Mouse (Mus musculus): ENCODE results near the gene Pcca. TPM values are rescaled to one million over a fixed set of nuclear protein-coding genes. Genes with fewer than 3 reads are reported as not detected.
"Not testable (repeated sequence)": the region's sequence is repeated elsewhere in the genome, so short reads cannot be mapped to it uniquely, and the experiment has no call there.

Gene Pcca
- total RNA-seq, 2 experiments from 2014 or later: 39.1 TPM

- DNase-seq: not testable (repeated sequence)
These were observed 26.8 kb downstream of the Pcca start for GRCm38 (mm10) chr14:122560893-122561452.

GRCm38 (mm10) chr14:122570862-122571261 lies 36.7 kb downstream of the Pcca start:
- DNase-seq: no peak

GRCm38 (mm10) chr14:122574064-122574751 lies 40.1 kb downstream of the Pcca start:
- no peak for DNase-seq

GRCm38 (mm10) chr14:122577816-122578215 lies 43.7 kb downstream of the Pcca start:
- no peak for DNase-seq

GRCm38 (mm10) chr14:122582057-122582456 lies 47.9 kb downstream of the Pcca start:
- no peak for DNase-seq

- DNase-seq: no peak
These were observed 48.5 kb downstream of the Pcca start for GRCm38 (mm10) chr14:122582491-122583077.

GRCm38 (mm10) chr14:122584087-122584486 lies 50.0 kb downstream of the Pcca start:
- DNase-seq: not testable (repeated sequence)

- no peak for DNase-seq
These were observed 52.8 kb downstream of the Pcca start for GRCm38 (mm10) chr14:122586942-122587341.

GRCm38 (mm10) chr14:122597534-122597933 lies 63.4 kb downstream of the Pcca start:
- DNase-seq: no peak

- DNase-seq: no peak
These were observed 64.7 kb downstream of the Pcca start for GRCm38 (mm10) chr14:122598802-122599201.

GRCm38 (mm10) chr14:122599839-122600238 lies 65.7 kb downstream of the Pcca start:
- DNase-seq: no peak

- DNase-seq: no peak
These were observed 68.6 kb downstream of the Pcca start for GRCm38 (mm10) chr14:122602701-122603100.

- DNase-seq: no peak
These were observed 72.4 kb downstream of the Pcca start for GRCm38 (mm10) chr14:122606499-122606898.

- DNase-seq: no peak
These were observed 73.3 kb downstream of the Pcca start for GRCm38 (mm10) chr14:122607456-122607855.

- no peak for DNase-seq
These were observed 74.2 kb downstream of the Pcca start for GRCm38 (mm10) chr14:122608323-122608722.

GRCm38 (mm10) chr14:122611035-122611434 lies 76.9 kb downstream of the Pcca start:
- no peak for DNase-seq

GRCm38 (mm10) chr14:122612317-122612716 lies 78.2 kb downstream of the Pcca start:
- DNase-seq: no peak

- no peak for DNase-seq
These were observed 83.5 kb downstream of the Pcca start for GRCm38 (mm10) chr14:122617656-122618055.

- no peak for DNase-seq
These were observed 99.3 kb downstream of the Pcca start for GRCm38 (mm10) chr14:122633416-122633815.

GRCm38 (mm10) chr14:122636601-122637000 lies 102.5 kb downstream of the Pcca start:
- no peak for DNase-seq

- DNase-seq: no peak
These were observed 103.9 kb downstream of the Pcca start for GRCm38 (mm10) chr14:122637798-122638555.

- DNase-seq: no peak
These were observed 105.1 kb downstream of the Pcca start for GRCm38 (mm10) chr14:122639168-122639720.

- DNase-seq: no peak
These were observed 108.3 kb downstream of the Pcca start for GRCm38 (mm10) chr14:122642432-122642831.

Data from gastrocnemius, postnatal 10 days (tissue).